Mouse (Mus musculus) MEL (cell line): ENCODE measurements around the gene Smo. TPM values are rescaled to one million over a fixed set of nuclear protein-coding genes. Genes with fewer than 3 reads are reported as not detected.
A peak's percentile ranks its signal among the peaks of the same experiment; 100 is the strongest.

Source experiments
- DNase-seq: peaks from one replicate; pipeline ENCODE4 v3.0.0; 2011; ENCODE audit warnings: low read depth, low spot score
- H3K27ac ChIP-seq: 2 replicates; pipeline ENCODE4 v1.5.1; 2012; ENCODE audit warnings: low read depth, mild to moderate bottlenecking, control low read depth, low read length, moderate library complexity; ENCODE audit not compliant: control insufficient read depth
- H3K27me3 ChIP-seq, 2 experiments: fragments of 150-350 bp in 1 of 2; sonication (generic) in 1 of 2; 2 replicates each; pipeline ENCODE4 v1.6.1; 2012; ENCODE audit warnings: low read length in 2 of 2, mild to moderate bottlenecking in 2 of 2, improper control_type of control experiment in 1 of 2, moderate library complexity in 1 of 2; ENCODE audit not compliant: insufficient read depth in 2 of 2, control insufficient read depth in 1 of 2
- H3K36me3 ChIP-seq, 2 experiments: 2 replicates each; pipeline ENCODE4 v1.6.1; 2012 to 2014; ENCODE audit warnings: low read length in 2 of 2, improper control_type of control experiment in 1 of 2, inconsistent platforms in 1 of 2, mild to moderate bottlenecking in 1 of 2; ENCODE audit not compliant: insufficient read depth in 2 of 2, control insufficient read depth in 1 of 2
- H3K4me1 ChIP-seq, 2 experiments: fragments of 150-350 bp in 1 of 2; sonication (generic) in 1 of 2; 2 replicates each; pipeline ENCODE4 v1.6.1; 2012; ENCODE audit warnings: low read length in 2 of 2, improper control_type of control experiment in 1 of 2, mild to moderate bottlenecking in 1 of 2; ENCODE audit not compliant: insufficient read depth in 2 of 2, control insufficient read depth in 1 of 2
- H3K4me3 ChIP-seq, 2 experiments: fragments of 150-350 bp in 1 of 2; sonication (generic) in 1 of 2; 2 replicates each; pipeline ENCODE4 v1.5.1; 2012; ENCODE audit warnings: low read depth in 2 of 2, low read length in 2 of 2, mild to moderate bottlenecking in 2 of 2, moderate library complexity in 2 of 2, control low read depth in 1 of 2, improper control_type of control experiment in 1 of 2; ENCODE audit not compliant: control insufficient read depth in 1 of 2, insufficient read depth in 1 of 2
- H3K79me2 ChIP-seq: 2 replicates; pipeline ENCODE4 v1.6.1; 2012; ENCODE audit warnings: mild to moderate bottlenecking, low read length, moderate library complexity; ENCODE audit not compliant: control insufficient read depth, poor library complexity, insufficient read depth
- H3K9ac ChIP-seq: 2 replicates; pipeline ENCODE4 v1.6.1; 2012; ENCODE audit warnings: low read depth, mild to moderate bottlenecking, control low read depth, low read length, moderate library complexity; ENCODE audit not compliant: control insufficient read depth, poor library complexity, severe bottlenecking
- H3K9me3 ChIP-seq: fragments of 150-350 bp; sonication (generic); replicated peaks from 2 replicates; pipeline ENCODE4 v1.6.1; 2012; ENCODE audit warnings: mild to moderate bottlenecking, low read length, improper control_type of control experiment, moderate library complexity; ENCODE audit not compliant: insufficient read depth
- BHLHE40 ChIP-seq: IDR thresholded peaks from 2 replicates; pipeline ENCODE4 v1.6.1; 2012; ENCODE audit warnings: low read depth, mild to moderate bottlenecking, inconsistent platforms, low read length, improper control_type of control experiment, borderline replicate concordance
- CHD1 ChIP-seq: IDR thresholded peaks from 2 replicates; pipeline ENCODE4 v1.6.1; 2012; ENCODE audit warnings: low read depth, mild to moderate bottlenecking, inconsistent platforms, low read length, improper control_type of control experiment
- CTCF ChIP-seq, 3 experiments: IDR thresholded peaks in 2 of 3; conservative IDR thresholded peaks in 1 of 3; 2 replicates each; pipeline ENCODE4 v1.5.1; 2011 to 2012; ENCODE audit warnings: low read length in 3 of 3, low read depth in 2 of 3, mild to moderate bottlenecking in 2 of 3, improper control_type of control experiment in 1 of 3, inconsistent platforms in 1 of 3, mixed read lengths in 1 of 3, moderate library complexity in 1 of 3; ENCODE audit not compliant: control insufficient read depth in 1 of 3, insufficient read depth in 1 of 3, poor library complexity in 1 of 3, severe bottlenecking in 1 of 3
- ELF1 ChIP-seq: IDR thresholded peaks from 2 replicates; pipeline ENCODE4 v1.6.1; 2014; ENCODE audit warnings: low read depth, mild to moderate bottlenecking, inconsistent platforms, low read length, improper control_type of control experiment, moderate library complexity
- EP300 ChIP-seq, 2 experiments: IDR thresholded peaks; 2 replicates each; pipeline ENCODE4 v1.6.1; 2011; ENCODE audit warnings: improper control_type of control experiment in 2 of 2, low read length in 2 of 2, low read depth in 1 of 2, mild to moderate bottlenecking in 1 of 2
- ETS1 ChIP-seq: IDR thresholded peaks from 2 replicates; pipeline ENCODE4 v1.6.1; 2012; ENCODE audit warnings: low read depth, mild to moderate bottlenecking, inconsistent platforms, low read length, improper control_type of control experiment, moderate library complexity
- GABPA ChIP-seq: IDR thresholded peaks from 2 replicates; pipeline ENCODE4 v1.6.1; 2012; ENCODE audit warnings: low read depth, mild to moderate bottlenecking, inconsistent platforms, low read length, improper control_type of control experiment, moderate library complexity
- GATA1 ChIP-seq: IDR thresholded peaks from 2 replicates; pipeline ENCODE4 v1.6.1; 2011; ENCODE audit warnings: low read depth, low read length, improper control_type of control experiment
- HCFC1 ChIP-seq: IDR thresholded peaks from 2 replicates; pipeline ENCODE4 v1.6.1; 2012; ENCODE audit warnings: low read depth, mild to moderate bottlenecking, inconsistent platforms, low read length, improper control_type of control experiment, moderate library complexity
- JUND ChIP-seq: IDR thresholded peaks from 2 replicates; pipeline ENCODE4 v1.6.1; 2011; ENCODE audit warnings: low read depth, mild to moderate bottlenecking, improper control_type of control experiment, low read length
- KAT2A ChIP-seq: conservative IDR thresholded peaks from 2 replicates; pipeline ENCODE4 v1.6.1; 2012; ENCODE audit warnings: low read depth, low read length, improper control_type of control experiment, inconsistent platforms
- MAX ChIP-seq: IDR thresholded peaks from 2 replicates; pipeline ENCODE4 v1.6.1; 2011; ENCODE audit warnings: low read length, improper control_type of control experiment
- MYC ChIP-seq: IDR thresholded peaks from 2 replicates; pipeline ENCODE4 v1.6.1; 2011; ENCODE audit warnings: low read depth, mild to moderate bottlenecking, low read length, improper control_type of control experiment, moderate library complexity
- POLR2AphosphoS2 ChIP-seq: IDR thresholded peaks from 2 replicates; pipeline ENCODE4 v1.6.1; 2011; ENCODE audit warnings: low read length, improper control_type of control experiment
- POLR2AphosphoS5 ChIP-seq: IDR thresholded peaks from 2 replicates; pipeline ENCODE4 v1.6.1; 2012; ENCODE audit warnings: low read depth, borderline replicate concordance, mild to moderate bottlenecking, inconsistent platforms, low read length, moderate library complexity, mixed read lengths
- RCOR1 ChIP-seq: IDR thresholded peaks from 2 replicates; pipeline ENCODE4 v1.6.1; 2012; ENCODE audit warnings: low read depth, mild to moderate bottlenecking, inconsistent platforms, low read length, improper control_type of control experiment
- SMC3 ChIP-seq: IDR thresholded peaks from 2 replicates; pipeline ENCODE4 v1.6.1; 2011; ENCODE audit warnings: low read depth, low read length, improper control_type of control experiment
- USF2 ChIP-seq, 2 experiments: IDR thresholded peaks; 2 replicates each; pipeline ENCODE4 v1.6.1; 2011 to 2012; ENCODE audit warnings: improper control_type of control experiment in 2 of 2, low read length in 2 of 2, borderline replicate concordance in 1 of 2, inconsistent platforms in 1 of 2, low read depth in 1 of 2, mild to moderate bottlenecking in 1 of 2; ENCODE audit not compliant: insufficient read depth in 1 of 2
- ZC3H11A ChIP-seq: IDR thresholded peaks from 2 replicates; pipeline ENCODE4 v1.6.1; 2012; ENCODE audit warnings: low read depth, mild to moderate bottlenecking, inconsistent platforms, low read length, improper control_type of control experiment
- ZMIZ1 ChIP-seq: IDR thresholded peaks from 2 replicates; pipeline ENCODE4 v1.6.1; 2012; ENCODE audit warnings: low read depth, mild to moderate bottlenecking, inconsistent platforms, low read length, improper control_type of control experiment, moderate library complexity
- polyA plus RNA-seq, 2 experiments: library from polyadenylated mRNA; stranded (reverse) in 1 of 2; unstranded in 1 of 2; fragments of >175 nt in 1 of 2; fragments of >200 nt in 1 of 2; gene quantifications; 2 replicates each; pipeline versions ENCODE4 v1.2.1 to v1.2.4; 2012; ENCODE audit warnings: low replicate concordance in 2 of 2, low read depth in 1 of 2; ENCODE audit not compliant: insufficient read length in 2 of 2, insufficient read depth in 1 of 2, missing spikeins in 1 of 2
- total RNA-seq: library from RNA; depleted of rRNA; stranded (reverse); fragments of 300-350 nt; gene quantifications from 2 replicates; pipeline ENCODE4 v1.2.3, GENCODE M21; 2012

The Smo gene
- total and polyA plus RNA-seq, 3 experiments = 62.6 to 83.7 TPM; not detected in 1

GRCm38 (mm10) chr6:29784413-29785021 lies 49.2 kb downstream of the Smo start (continued):
- peak in 1 of 3 experiments; percentile 24; a peak in 1 of 6 replicates for TF ChIP-seq CTCF (IDR thresholded peaks at IDR 0.05 in 2 of 3, conservative IDR thresholded peaks at IDR 0.05 in 1 of 3; ENCODE audit: control insufficient read depth in 1 of 3, insufficient read depth in 1 of 3, low read depth in 2 of 3, low read length in 3 of 3, poor library complexity in 1 of 3, severe bottlenecking in 1 of 3)

GRCm38 (mm10) chr6:29785759-29786158 lies 50.5 kb downstream of the Smo start:
- H3K4me1 ChIP-seq = peaks cover 22 to 43% of the 10 kb centered on the region in 2 experiments
- H3K79me2 ChIP-seq = peaks cover 3% of the 10 kb centered on the region
- TF ChIP-seq RCOR1 (0 out of 2 replicates have a peak, but pooled peaks have one; percentile 27), ELF1 (no peak), BHLHE40 (no peak), KAT2A (no peak), ZC3H11A (no peak), MAX (no peak), SMC3 (no peak), GATA1 (peak; percentile 67; the same call in 1 of the 2 replicates), MYC (no peak), GABPA (no peak), CHD1 (no peak), ZMIZ1 (no peak), EP300 (IDR thresholded peaks at IDR 0.05; ENCODE audit: low read depth in 1 of 2, low read length in 2 of 2) (peak; percentile 25 to 57; a peak in 3 of 4 replicates), USF2 (IDR thresholded peaks at IDR 0.05; ENCODE audit: borderline replicate concordance in 1 of 2, insufficient read depth in 1 of 2, low read depth in 1 of 2, low read length in 2 of 2) (no peak), HCFC1 (no peak), CTCF (IDR thresholded peaks at IDR 0.05 in 2 of 3, conservative IDR thresholded peaks at IDR 0.05 in 1 of 3; ENCODE audit: control insufficient read depth in 1 of 3, insufficient read depth in 1 of 3, low read depth in 2 of 3, low read length in 3 of 3, poor library complexity in 1 of 3, severe bottlenecking in 1 of 3) (no peak), ETS1 (0 out of 2 replicates have a peak, but pooled peaks have one; percentile 46), POLR2AphosphoS2 (no peak), JUND (no peak), POLR2AphosphoS5 (no peak)
- DNase-seq = peak; percentile 42
- no peaks in the 10 kb centered on the region for H3K9me3 ChIP-seq
- no peak overlapping the region for H3K9ac ChIP-seq
- H3K36me3 ChIP-seq = peaks cover 0 to 60% of the 10 kb centered on the region in 2 experiments; a peak in 2 of 4 replicates
- no peaks in the 10 kb centered on the region for H3K27me3 ChIP-seq
- H3K4me3 ChIP-seq = no peak overlapping the region
- no peak overlapping the region for H3K27ac ChIP-seq
